Mouse (Mus musculus): ENCODE results near the gene Gm38394.

GRCm38 (mm10) chr1:133689897-133690296 is 28.8 kb upstream of the Gm38394 start, which contains the start of gene Lax1:
- TF ChIP-seq CTCF (IDR thresholded peaks at IDR 0.05; ENCODE audit: extremely low read depth, insufficient read depth, low read length) (no peak), POLR2A (IDR thresholded peaks at IDR 0.05; ENCODE audit: extremely low read depth, insufficient read depth, low read length) (no peak)

All from cortical plate, adult 2 months (tissue).